Mouse (Mus musculus) C2C12 (cell line): Measurements from ENCODE around the gene Fyn.

ENCODE experiments used
- CEBPB ChIP-seq: IDR thresholded peaks from one replicate; pipeline ENCODE4 v1.6.1; 2011; ENCODE audit warnings: low read depth, mild to moderate bottlenecking, control low read depth, moderate library complexity
- CTCF ChIP-seq: IDR thresholded peaks from one replicate; pipeline ENCODE4 v1.5.1; 2011; ENCODE audit not compliant: control insufficient read depth, insufficient read depth, insufficient read length
- FOSL1 ChIP-seq: IDR thresholded peaks from one replicate; pipeline ENCODE4 v1.8.0; 2011; ENCODE audit warnings: mild to moderate bottlenecking, low read length; ENCODE audit not compliant: poor library complexity, insufficient read depth, severe bottlenecking
- MAX ChIP-seq: IDR thresholded peaks from one replicate; pipeline ENCODE4 v1.6.1; 2011; ENCODE audit warnings: mild to moderate bottlenecking, control low read depth
- MYOD1 ChIP-seq: IDR thresholded peaks from one replicate; pipeline ENCODE4 v1.6.1; 2011; ENCODE audit warnings: low read depth; ENCODE audit not compliant: control insufficient read depth, insufficient read length
- MYOG ChIP-seq: IDR thresholded peaks from one replicate; pipeline ENCODE4 v1.6.1; 2011; ENCODE audit not compliant: control insufficient read depth, insufficient read length; ENCODE audit errors: extremely low read depth
- USF1 ChIP-seq: IDR thresholded peaks from one replicate; pipeline ENCODE4 v1.6.1; 2011; ENCODE audit warnings: low read depth, mild to moderate bottlenecking, control low read depth, moderate library complexity

DNA sequence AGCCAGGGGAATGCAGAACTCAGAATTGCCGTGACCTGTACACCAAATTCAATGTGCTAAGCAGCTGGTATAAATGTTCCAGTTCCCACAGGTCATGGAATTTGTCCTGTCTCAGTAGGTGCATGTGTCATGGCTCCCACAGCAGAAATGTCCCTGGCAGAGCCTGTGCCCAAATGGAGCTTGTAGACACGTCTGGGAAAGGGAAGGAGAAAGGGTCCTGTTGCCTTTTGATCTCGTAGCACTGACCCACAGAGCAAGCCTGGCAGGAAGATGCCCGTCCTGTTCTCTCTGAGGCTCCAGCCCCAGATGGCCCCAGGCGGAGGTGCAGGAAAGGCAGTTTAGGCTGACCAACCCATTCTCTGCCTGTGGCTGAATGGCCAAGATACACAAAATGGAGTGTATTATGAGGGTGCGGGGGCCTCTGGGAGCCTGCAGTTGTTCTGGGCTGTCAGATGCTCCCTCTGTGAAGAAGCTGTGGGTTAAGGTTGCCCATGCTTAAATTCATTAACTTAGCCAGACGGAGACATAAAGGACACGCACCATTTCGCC, 183.1 kb downstream of the Fyn start:
- no peak for TF ChIP-seq CTCF
- no peak for TF ChIP-seq USF1
- TF ChIP-seq MYOG = no peak
- TF ChIP-seq CEBPB = no peak
- no peak for TF ChIP-seq FOSL1
- TF ChIP-seq MAX = no peak
- no peak for TF ChIP-seq MYOD1
